Comparison of ENCODE assay signal across 19 mouse cellular contexts in the genomic region with DNA sequence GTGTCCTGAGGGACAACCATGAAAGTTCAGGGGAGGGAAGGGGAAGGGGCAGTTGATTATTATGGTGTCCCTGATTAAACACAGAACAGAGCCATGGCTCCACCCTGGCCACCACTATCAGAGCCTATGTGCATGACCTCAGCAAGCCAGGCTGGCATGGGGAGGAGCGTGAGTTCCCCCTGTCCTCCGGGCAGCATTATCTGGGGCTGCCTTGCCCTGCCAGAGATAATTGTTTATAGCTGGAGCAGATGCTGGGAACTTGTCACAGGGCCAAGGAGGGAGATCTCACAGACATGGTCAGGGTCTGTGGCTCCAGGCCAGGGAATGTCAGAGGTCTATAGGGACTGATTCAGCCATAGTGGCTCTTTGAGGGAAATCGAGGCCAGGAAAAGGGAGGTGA. TPM values are rescaled to one million over a fixed set of nuclear protein-coding genes. Genes with fewer than 3 reads are reported as not detected.
DNase-seq lines count a peak whose midpoint lies in the region; ATAC-seq and TF ChIP-seq lines count a peak whose summit lies in the region.
"Had no signal": no experiment of that assay in that cellular context is flagged by ENCODE, and none has a peak within 500 bp of the region (broad histone marks: within the 10 kb centered on the region; RNA-seq: fewer than 3 reads in every experiment).

No protein-coding gene starts in this region.

- WGBS in embryonic facial prominence, embryonic 13.5 days: 68% methylated on average over 3 of the region's 3 CpGs
- WGBS in embryonic facial prominence, embryonic 10.5 days: 92% methylated on average over 3 of the region's 3 CpGs
- 33% methylated on average over 3 of the region's 3 CpGs for WGBS in liver, embryonic 15.5 days (ENCODE audit: insufficient replicate concordance)
- 60% methylated on average over 3 of the region's 3 CpGs for WGBS in stomach, postnatal 0 days
- 77% methylated on average over 3 of the region's 3 CpGs for WGBS in kidney, adult 2 months

- no peak for TF ChIP-seq POLR2A in kidney, adult 2 months (IDR thresholded peaks at IDR 0.05; ENCODE audit: low read depth, low read length)

- H3K4me1 ChIP-seq in embryonic facial prominence, embryonic 13.5 days: peaks cover 47% of the 10 kb centered on the region
- peaks cover 38% of the 10 kb centered on the region for H3K4me1 ChIP-seq in embryonic facial prominence, embryonic 10.5 days
- H3K4me1 ChIP-seq in liver, embryonic 15.5 days (replicated peaks): peaks cover 43% of the 10 kb centered on the region
- H3K4me1 ChIP-seq in stomach, postnatal 0 days (replicated peaks; ENCODE audit: control insufficient read depth, insufficient read depth): no peaks in the 10 kb centered on the region; the same call in 1 of the 2 replicates
- H3K4me1 ChIP-seq in kidney, adult 2 months (ENCODE audit: control insufficient read depth, insufficient read depth, low read length): peaks cover 9% of the 10 kb centered on the region

- no peaks in the 10 kb centered on the region for H3K9me3 ChIP-seq in embryonic facial prominence, embryonic 13.5 days
- no peaks in the 10 kb centered on the region for H3K9me3 ChIP-seq in embryonic facial prominence, embryonic 10.5 days
- H3K9me3 ChIP-seq in liver, embryonic 15.5 days (replicated peaks): no peaks in the 10 kb centered on the region
- H3K9me3 ChIP-seq in stomach, postnatal 0 days (ENCODE audit: control insufficient read depth, low read length): no peaks in the 10 kb centered on the region
- H3K9me3 ChIP-seq: embryonic facial prominence, embryonic 12.5 days had no signal

- H3K4me2 ChIP-seq in embryonic facial prominence, embryonic 13.5 days: no peak overlapping the region
- H3K4me2 ChIP-seq in liver, embryonic 15.5 days: no peak overlapping the region
- no peak overlapping the region for H3K4me2 ChIP-seq in stomach, postnatal 0 days (replicated peaks; ENCODE audit: low read depth)
- H3K4me2 ChIP-seq: embryonic facial prominence, embryonic 12.5 days; hindbrain, embryonic 14.5 days had no signal

- H3K9ac ChIP-seq in embryonic facial prominence, embryonic 13.5 days: no peak overlapping the region
- H3K9ac ChIP-seq in liver, embryonic 15.5 days: no peak overlapping the region
- no peak overlapping the region for H3K9ac ChIP-seq in stomach, postnatal 0 days (ENCODE audit: low read length)
- H3K9ac ChIP-seq: embryonic facial prominence, embryonic 12.5 days; hindbrain, embryonic 14.5 days had no signal

- H3K27me3 ChIP-seq in embryonic facial prominence, embryonic 13.5 days: no peaks in the 10 kb centered on the region
- no peaks in the 10 kb centered on the region for H3K27me3 ChIP-seq in embryonic facial prominence, embryonic 10.5 days (replicated peaks; ENCODE audit: low read depth, poor library complexity, severe bottlenecking)
- peaks cover 4% of the 10 kb centered on the region; the same call in 1 of the 2 replicates for H3K27me3 ChIP-seq in liver, embryonic 15.5 days
- H3K27me3 ChIP-seq in stomach, postnatal 0 days (ENCODE audit: control insufficient read depth, insufficient read depth, low read length): no peaks in the 10 kb centered on the region
- no peaks in the 10 kb centered on the region for H3K27me3 ChIP-seq in kidney, adult 2 months (replicated peaks; ENCODE audit: control insufficient read depth, insufficient read depth, low read length)
- H3K27me3 ChIP-seq: embryonic facial prominence, embryonic 12.5 days had no signal

- H3K4me3 ChIP-seq in embryonic facial prominence, embryonic 13.5 days: no peak overlapping the region
- no peak overlapping the region for H3K4me3 ChIP-seq in embryonic facial prominence, embryonic 10.5 days
- no peak overlapping the region for H3K4me3 ChIP-seq in liver, embryonic 15.5 days (replicated peaks)
- H3K4me3 ChIP-seq in stomach, postnatal 0 days (ENCODE audit: low read depth, low read length): no peak overlapping the region
- no peak overlapping the region for H3K4me3 ChIP-seq in kidney, adult 2 months (ENCODE audit: insufficient read depth, low read depth, low read length)
- H3K4me3 ChIP-seq: embryonic facial prominence, embryonic 12.5 days had no signal

- no peak for ATAC-seq in embryonic facial prominence, embryonic 13.5 days (ENCODE audit: insufficient number of reproducible peaks, insufficient read depth, low FRiP score, low TSS enrichment, low read depth)
- ATAC-seq in liver, embryonic 15.5 days (ENCODE audit: insufficient read depth): no peak
- no peak for ATAC-seq in stomach, postnatal 0 days (ENCODE audit: low FRiP score, low TSS enrichment)

- no peak for TF ChIP-seq EP300 in stomach, postnatal 0 days (optimal IDR thresholded peaks at IDR 0.05)

- H3K27ac ChIP-seq in embryonic facial prominence, embryonic 13.5 days: peak overlapping the region; percentile 73
- H3K27ac ChIP-seq in embryonic facial prominence, embryonic 10.5 days (replicated peaks): no peak overlapping the region
- H3K27ac ChIP-seq in liver, embryonic 15.5 days (replicated peaks): peak overlapping the region; percentile 41; the same call in 1 of the 2 replicates
- 0 out of 2 replicates have a peak overlapping the region, but pooled peaks have one; percentile 24 for H3K27ac ChIP-seq in stomach, postnatal 0 days (replicated peaks)
- no peak overlapping the region for H3K27ac ChIP-seq in kidney, adult 2 months (ENCODE audit: insufficient read depth, low read depth, low read length)
- H3K27ac ChIP-seq: embryonic facial prominence, embryonic 12.5 days; hindbrain, embryonic 14.5 days had no signal

- TF ChIP-seq CTCF in stomach, postnatal 0 days (IDR thresholded peaks at IDR 0.05; ENCODE audit: low read depth): no peak
- no peak for TF ChIP-seq CTCF in kidney, adult 2 months (conservative IDR thresholded peaks at IDR 0.05; ENCODE audit: insufficient read depth, insufficient read length, low read depth, low read length)

- H3K36me3 ChIP-seq in embryonic facial prominence, embryonic 13.5 days: no peaks in the 10 kb centered on the region
- H3K36me3 ChIP-seq in embryonic facial prominence, embryonic 10.5 days (replicated peaks): no peaks in the 10 kb centered on the region
- no peaks in the 10 kb centered on the region for H3K36me3 ChIP-seq in liver, embryonic 15.5 days (replicated peaks)
- H3K36me3 ChIP-seq in stomach, postnatal 0 days (ENCODE audit: control insufficient read depth, insufficient read depth, low read length): no peaks in the 10 kb centered on the region
- H3K36me3 ChIP-seq in kidney, adult 2 months (ENCODE audit: control insufficient read depth, insufficient read depth, low read length): no peaks in the 10 kb centered on the region
- H3K36me3 ChIP-seq: embryonic facial prominence, embryonic 12.5 days had no signal

- DNase-seq in embryonic facial prominence, embryonic 10.5 days (ENCODE audit: low spot score): no peak
- DNase-seq in liver: no peak
- peak; percentile 49 for DNase-seq in retina, postnatal 1 day
- no peak for DNase-seq in retina, embryonic 14.5 days (ENCODE audit: low spot score)
- no peak for DNase-seq in stomach, postnatal 0 days (ENCODE audit: low spot score)
- no peak for DNase-seq in kidney, adult 2 months
- DNase-seq: cerebellum, postnatal 14 days; kidney, adult 18-20 months; layer of hippocampus, postnatal 36 days had no signal

RNA-seq across cellular contexts. Expression of a gene that starts 29.0 kb away (rescaled TPM):
- 88.5 and 92.7 TPM in 2 replicates for polyA plus RNA-seq in embryonic facial prominence, embryonic 13.5 days (2015; fragmentation: Nextera tagmentation; extraction: Ambion mirVana)
- 93.2 and 96.6 TPM in 2 replicates for polyA plus RNA-seq in embryonic facial prominence, embryonic 10.5 days (2016; fragmentation: Nextera tagmentation; extraction: Ambion mirVana)
- polyA plus RNA-seq in liver, embryonic 15.5 days (2015; fragmentation: Nextera tagmentation; extraction: Ambion mirVana): 55.1 and 64.6 TPM in 2 replicates
- polyA plus RNA-seq in stomach, postnatal 0 days (2015; fragmentation: Nextera tagmentation; extraction: Ambion mirVana): 49.7 and 54.3 TPM in 2 replicates
- polyA plus RNA-seq in kidney, adult 2 months (2012; rRNA removed): 297 and 304 TPM in 2 replicates

RNA-seq across cellular contexts. Expression of a gene that starts 34.3 kb away (rescaled TPM):
- polyA plus RNA-seq in embryonic facial prominence, embryonic 13.5 days (2015; fragmentation: Nextera tagmentation; extraction: Ambion mirVana): 17.3 and 17.8 TPM in 2 replicates
- 17.1 and 20.3 TPM in 2 replicates for polyA plus RNA-seq in embryonic facial prominence, embryonic 10.5 days (2016; fragmentation: Nextera tagmentation; extraction: Ambion mirVana)
- 2.8 and 3.1 TPM in 2 replicates for polyA plus RNA-seq in liver, embryonic 15.5 days (2015; fragmentation: Nextera tagmentation; extraction: Ambion mirVana)
- 4.8 and 5.6 TPM in 2 replicates for polyA plus RNA-seq in stomach, postnatal 0 days (2015; fragmentation: Nextera tagmentation; extraction: Ambion mirVana)
- 16.1 and 17.7 TPM in 2 replicates for polyA plus RNA-seq in kidney, adult 2 months (2012; rRNA removed)

RNA-seq across cellular contexts. Expression of a gene that starts 35.7 kb away (rescaled TPM):
- not detected in 2 replicates for polyA plus RNA-seq in embryonic facial prominence, embryonic 13.5 days (2015; fragmentation: Nextera tagmentation; extraction: Ambion mirVana)
- polyA plus RNA-seq in embryonic facial prominence, embryonic 10.5 days (2016; fragmentation: Nextera tagmentation; extraction: Ambion mirVana): not detected in 2 replicates
- polyA plus RNA-seq in liver, embryonic 15.5 days (2015; fragmentation: Nextera tagmentation; extraction: Ambion mirVana): not detected in 2 replicates
- 0.18 TPM in 1 of 2 replicates, not detected in the other for polyA plus RNA-seq in stomach, postnatal 0 days (2015; fragmentation: Nextera tagmentation; extraction: Ambion mirVana)
- polyA plus RNA-seq in kidney, adult 2 months (2012; rRNA removed): not detected in 2 replicates
- polyA plus RNA-seq: adrenal gland, adult 2 months; embryonic facial prominence, embryonic 12.5 days; forebrain, embryonic 11.5 days; gonadal fat pad, adult 2 months; hindbrain, embryonic 14.5 days; limb, embryonic 14.5 days; small intestine, adult 2 months; stomach, embryonic 14.5 days had no signal

RNA-seq across cellular contexts. Expression of a gene that starts 53.4 kb away (rescaled TPM):
- polyA plus RNA-seq in embryonic facial prominence, embryonic 13.5 days (2015; fragmentation: Nextera tagmentation; extraction: Ambion mirVana): 23.4 and 25.2 TPM in 2 replicates
- polyA plus RNA-seq in embryonic facial prominence, embryonic 10.5 days (2016; fragmentation: Nextera tagmentation; extraction: Ambion mirVana): 12.4 and 12.9 TPM in 2 replicates
- 55.6 and 63.7 TPM in 2 replicates for polyA plus RNA-seq in liver, embryonic 15.5 days (2015; fragmentation: Nextera tagmentation; extraction: Ambion mirVana)
- 109 and 120 TPM in 2 replicates for polyA plus RNA-seq in stomach, postnatal 0 days (2015; fragmentation: Nextera tagmentation; extraction: Ambion mirVana)
- 165 and 192 TPM in 2 replicates for polyA plus RNA-seq in kidney, adult 2 months (2012; rRNA removed)

Comparison
In these comparisons a context has a peak if more than half of its experiments do, and no peak if none do; other contexts are left out.
1. H3K27ac ChIP-seq: peak in embryonic facial prominence, embryonic 13.5 days (single experiment), liver, embryonic 15.5 days (single experiment) and stomach, postnatal 0 days (single experiment); none in embryonic facial prominence, embryonic 10.5 days (single experiment) and kidney, adult 2 months (single experiment).